Mouse (Mus musculus) megakaryocyte, embryonic 14.5 days (primary cell): ENCODE data around the gene Olfr266.

ENCODE experiments used
- FLI1 ChIP-seq: IDR thresholded peaks from 2 replicates; pipeline ENCODE4 v1.6.1; 2012; ENCODE audit warnings: low read length, inconsistent platforms, mixed read lengths
- GATA1 ChIP-seq: IDR thresholded peaks from 3 replicates; pipeline ENCODE4 v1.6.1; 2012; ENCODE audit warnings: mixed read lengths, low read length, inconsistent platforms, borderline replicate concordance

- TF ChIP-seq GATA1, result no peak
- no peak for TF ChIP-seq FLI1
These were observed 38.1 kb downstream of the Olfr266 start for GRCm38 (mm10) chr3:106787972-106788371.
